ENCODE assay signal across 7 mouse cellular contexts in genomic region chr13:91372130-91372875, GRCm38 (mm10).
DNase-seq lines count a peak whose midpoint lies in the region; ATAC-seq and TF ChIP-seq lines count a peak whose summit lies in the region.

No protein-coding gene starts in this region.

- in situ Hi-C loops in Patski (cut with MboI; ENCODE audit: low pct_unique_long_range_greater_than_20kb): loop anchor here (5.0 kb wide), 2 partner anchors 80 to 270 kb away; no protein-coding TSS in a partner anchor

- H3K36me3 ChIP-seq in C2C12 (ENCODE audit: control insufficient read depth, insufficient read depth): no peaks in the 10 kb centered on the region
- H3K36me3 ChIP-seq in forebrain, embryonic 14.5 days (ENCODE audit: control insufficient read depth, insufficient read depth, low read length): no peaks in the 10 kb centered on the region
- no peaks in the 10 kb centered on the region for H3K36me3 ChIP-seq in hindbrain, embryonic 12.5 days
- no peaks in the 10 kb centered on the region for H3K36me3 ChIP-seq in megakaryocyte, embryonic 14.5 days (replicated peaks; ENCODE audit: low read length)

- no peak overlapping the region for H3K9ac ChIP-seq in forebrain, embryonic 14.5 days (ENCODE audit: low read length)
- no peak overlapping the region for H3K9ac ChIP-seq in hindbrain, embryonic 12.5 days

- H3K27ac ChIP-seq in forebrain, embryonic 14.5 days (ENCODE audit: low read depth, low read length): peak overlapping the region; percentile 95
- peak overlapping the region; percentile 91 for H3K27ac ChIP-seq in hindbrain, embryonic 12.5 days

- CTCF ChIA-PET in Patski (lab: Charles Lee): interaction anchor here (1.3 kb wide), 1 partner anchor 18 kb away, joined by 3 read pairs; no protein-coding TSS in a partner anchor

- no peaks in the 10 kb centered on the region for H3K9me3 ChIP-seq in forebrain, embryonic 14.5 days (replicated peaks; ENCODE audit: control insufficient read depth, low read length)
- no peaks in the 10 kb centered on the region for H3K9me3 ChIP-seq in hindbrain, embryonic 12.5 days (replicated peaks)
- peaks cover 3% of the 10 kb centered on the region; the same call in 1 of the 2 replicates for H3K9me3 ChIP-seq in megakaryocyte, embryonic 14.5 days

- no peaks in the 10 kb centered on the region for H3K79me2 ChIP-seq in C2C12 (ENCODE audit: control insufficient read depth, insufficient read depth)

- peaks cover 39% of the 10 kb centered on the region for H3K4me1 ChIP-seq in forebrain, embryonic 14.5 days (ENCODE audit: control insufficient read depth, insufficient read depth, low read length)
- H3K4me1 ChIP-seq in hindbrain, embryonic 12.5 days: peaks cover 50% of the 10 kb centered on the region
- H3K4me1 ChIP-seq in megakaryocyte, embryonic 14.5 days: peaks cover 30% of the 10 kb centered on the region

- POLR2A ChIA-PET in Patski (lab: Charles Lee): interaction anchor here (1.6 kb wide), 1 partner anchor 90 kb away, joined by 5 read pairs; no protein-coding TSS in a partner anchor

- no peaks in the 10 kb centered on the region for H3K79me3 ChIP-seq in C2C12 (ENCODE audit: low read depth)

- ATAC-seq in Patski: peak; percentile 54
- no peak for ATAC-seq in forebrain, embryonic 14.5 days
- ATAC-seq in hindbrain, embryonic 12.5 days (ENCODE audit: low FRiP score): no peak

- no peak overlapping the region for H3ac ChIP-seq in C2C12 (ENCODE audit: control insufficient read depth, insufficient read length, low read depth)

- TF ChIP-seq CTCF in C2C12 (IDR thresholded peaks at IDR 0.05; ENCODE audit: control insufficient read depth, insufficient read depth, insufficient read length) (no peak), Patski (IDR thresholded peaks at IDR 0.05) (no peak)

- H3K4me2 ChIP-seq in forebrain, embryonic 14.5 days (ENCODE audit: low read length): no peak overlapping the region
- peak overlapping the region; percentile 63; the same call in 1 of the 2 replicates for H3K4me2 ChIP-seq in hindbrain, embryonic 12.5 days (replicated peaks)

- H3K27me3 ChIP-seq in C2C12 (ENCODE audit: control insufficient read depth, insufficient read depth, insufficient read length) (no peaks in the 10 kb centered on the region), Patski (no peaks in the 10 kb centered on the region)
- H3K27me3 ChIP-seq in forebrain, embryonic 14.5 days (replicated peaks; ENCODE audit: control insufficient read depth, insufficient read depth, low read length): no peaks in the 10 kb centered on the region
- no peaks in the 10 kb centered on the region for H3K27me3 ChIP-seq in hindbrain, embryonic 12.5 days
- no peaks in the 10 kb centered on the region for H3K27me3 ChIP-seq in megakaryocyte, embryonic 14.5 days (replicated peaks)

- DNase-seq in Patski (ENCODE audit: low read depth, low spot score): no peak
- no peak for DNase-seq in forebrain, embryonic 14.5 days (ENCODE audit: low spot score)
- no peak for DNase-seq in retina, embryonic 14.5 days (ENCODE audit: low spot score)
- no peak for DNase-seq in left cerebral cortex, adult 8-10 months (ENCODE audit: low spot score in 2 of 2)

- WGBS in forebrain, embryonic 14.5 days: 67% methylated on average over 11 of the region's 11 CpGs
- 66% methylated on average over 11 of the region's 11 CpGs for WGBS in hindbrain, embryonic 12.5 days

- H3K4me3 ChIP-seq in C2C12 (ENCODE audit: insufficient read depth, poor library complexity, severe bottlenecking): no peak overlapping the region
- no peak overlapping the region for H3K4me3 ChIP-seq in forebrain, embryonic 14.5 days (ENCODE audit: low read depth, low read length)
- H3K4me3 ChIP-seq in hindbrain, embryonic 12.5 days: no peak overlapping the region
- peak overlapping the region; percentile 55 for H3K4me3 ChIP-seq in megakaryocyte, embryonic 14.5 days (replicated peaks)

TF ChIP-seq in C2C12, 6 proteins besides CTCF, POLR2A, EP300 and RAD21:
- peak; percentile 83 for TF ChIP-seq CEBPB (IDR thresholded peaks at IDR 0.05; ENCODE audit: low read depth)
- peak; percentile 69 for TF ChIP-seq MYOD1 (IDR thresholded peaks at IDR 0.05; ENCODE audit: control insufficient read depth, insufficient read length, low read depth)
- no peak for TF ChIP-seq MYOG (IDR thresholded peaks at IDR 0.05; ENCODE audit: control insufficient read depth, extremely low read depth, insufficient read length)
- TF ChIP-seq MAX (IDR thresholded peaks at IDR 0.05): no peak
- TF ChIP-seq FOSL1 (IDR thresholded peaks at IDR 0.05; ENCODE audit: insufficient read depth, low read length, poor library complexity, severe bottlenecking): no peak
- no peak for TF ChIP-seq USF1 (IDR thresholded peaks at IDR 0.05; ENCODE audit: low read depth)
